Mouse (Mus musculus) liver, adult 2 months (tissue): ENCODE measurements at regions not wholly inside any gene's neighbourhood (a gene's known extent, or its start where the extent isn't known, plus 50 kb on each side); places are given as distances from the start of the nearest gene placed in this dataset.

Experiments
- CTCF ChIP-seq: fragments of 200-500 bp; IDR thresholded peaks from 2 replicates; pipeline ENCODE4 v1.5.1; 2011; ENCODE audit warnings: low read depth, low read length, control low read depth
- POLR2A ChIP-seq: fragments of 200-500 bp; IDR thresholded peaks from 2 replicates; pipeline ENCODE4 v1.6.1; 2011; ENCODE audit warnings: low read length, control low read depth; ENCODE audit not compliant: insufficient read depth; ENCODE audit errors: extremely low read depth

DNA sequence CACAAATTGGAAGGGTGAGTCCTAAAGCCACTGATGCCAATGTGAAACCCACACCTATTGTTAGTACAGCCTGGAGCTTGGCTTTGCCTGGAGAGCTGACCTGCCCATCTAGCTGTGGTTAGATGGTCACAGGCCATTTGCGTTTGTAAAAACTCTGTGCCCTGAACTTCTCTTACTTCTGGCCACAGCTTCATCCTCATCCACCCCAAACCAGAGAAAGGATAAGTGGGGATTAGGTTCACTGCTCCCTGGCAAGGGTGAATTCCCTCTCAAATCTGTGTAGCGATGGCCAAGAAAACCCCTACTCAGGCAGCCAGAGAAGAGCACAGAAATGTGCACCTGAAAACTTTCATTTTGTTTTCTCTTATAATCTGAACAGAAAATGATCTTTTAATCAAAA is 54.9 kb upstream of the 1700066M21Rik start:
- TF ChIP-seq CTCF (no peak), POLR2A (no peak)
